Mouse (Mus musculus) spleen, adult 2 months (tissue): ENCODE measurements around the gene Olfr1123. TPM values are rescaled to one million over a fixed set of nuclear protein-coding genes. Genes with fewer than 3 reads are reported as not detected.

ENCODE experiments used
- DNase-seq, 2 experiments: peaks; one replicate each; pipeline versions ENCODE4 v3.0.0 to v3.0.0-alpha.2; 2012 to 2021; ENCODE audit warnings: low spot score in 2 of 2, low read depth in 1 of 2
- H3K27ac ChIP-seq: fragments of 200-500 bp; 2 replicates; pipeline ENCODE4 v1.5.1; 2012; ENCODE audit warnings: low read length, inconsistent platforms; ENCODE audit not compliant: insufficient read depth
- H3K27me3 ChIP-seq: fragments of 200-500 bp; 2 replicates; pipeline ENCODE4 v1.6.1; 2012; ENCODE audit warnings: mild to moderate bottlenecking, moderate library complexity, low read length, inconsistent platforms; ENCODE audit not compliant: control insufficient read depth, insufficient read depth
- H3K36me3 ChIP-seq: fragments of 200-500 bp; 2 replicates; pipeline ENCODE4 v1.6.1; 2012; ENCODE audit warnings: mild to moderate bottlenecking, low read length, inconsistent platforms; ENCODE audit not compliant: control insufficient read depth, insufficient read depth
- H3K4me1 ChIP-seq: fragments of 200-500 bp; 2 replicates; pipeline ENCODE4 v1.6.1; 2011; ENCODE audit warnings: inconsistent platforms; ENCODE audit not compliant: control insufficient read depth, insufficient read depth, insufficient read length
- H3K4me3 ChIP-seq: fragments of 200-500 bp; 2 replicates; pipeline ENCODE4 v1.5.1; 2011; ENCODE audit warnings: mild to moderate bottlenecking, inconsistent platforms; ENCODE audit not compliant: insufficient read depth, insufficient read length; ENCODE audit errors: extremely low read depth
- CTCF ChIP-seq: fragments of 200-500 bp; IDR thresholded peaks from 2 replicates; pipeline ENCODE4 v1.5.1; 2011; ENCODE audit warnings: mild to moderate bottlenecking, inconsistent platforms; ENCODE audit not compliant: insufficient read depth, insufficient read length, insufficient replicate concordance; ENCODE audit errors: extremely low read depth
- POLR2A ChIP-seq: fragments of 200-500 bp; IDR thresholded peaks from 2 replicates; pipeline ENCODE4 v1.6.1; 2011; ENCODE audit warnings: low read depth, low read length, inconsistent platforms
- WGBS: fragments of 180-500 bp; shearing (Covaris S2); methylation state at CpG from one replicate; pipeline ENCODE4 v1.1.7; 2018; 5-methylcytosine and 5-hydroxymethylcytosine counted together
- polyA plus RNA-seq: library from polyadenylated mRNA; depleted of rRNA; stranded (reverse); fragments of >200 nt; gene quantifications from 2 replicates; pipeline ENCODE4 v1.2.3, GENCODE M21; 2012; rRNA removed

Olfr1123 gene
- polyA plus RNA-seq, 1 experiment: not detected

DNA sequence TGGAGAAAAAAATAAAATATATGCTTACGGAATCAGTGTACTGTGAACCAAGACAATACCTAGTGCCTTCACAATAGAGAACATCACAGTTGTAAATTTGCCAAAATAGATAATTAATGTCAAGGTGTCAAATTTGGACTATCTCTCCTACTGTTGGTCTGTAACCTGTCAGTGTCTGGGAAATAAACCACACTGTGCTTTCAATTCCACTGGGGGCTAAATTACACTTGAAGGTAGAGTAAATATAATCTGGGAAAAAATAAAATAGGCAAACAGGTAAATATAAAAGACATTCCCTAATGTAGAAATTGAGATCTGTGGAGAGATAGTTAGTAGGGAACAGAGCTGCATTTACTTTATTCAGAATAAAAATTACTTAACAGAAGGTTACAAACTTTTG is 13.5 kb downstream of the Olfr1123 start, which contains the start of gene Olfr1124:
Gene Olfr1124 (plus strand): TSS at position 301 of the 400 bp plus-strand sequence.
- Histone ChIP-seq H3K36me3 (no peaks in the 10 kb centered on the region), H3K27ac (no peak within 1 kb of the TSS), H3K4me1 (no peaks in the 10 kb centered on the region), H3K27me3 (no peaks in the 10 kb centered on the region), H3K4me3 (no peak within 1 kb of the TSS)
- 93% methylated on average over 1 of the region's 1 CpGs for WGBS
- no peak for DNase-seq
- TF ChIP-seq CTCF (no peak), POLR2A (no peak)

DNA sequence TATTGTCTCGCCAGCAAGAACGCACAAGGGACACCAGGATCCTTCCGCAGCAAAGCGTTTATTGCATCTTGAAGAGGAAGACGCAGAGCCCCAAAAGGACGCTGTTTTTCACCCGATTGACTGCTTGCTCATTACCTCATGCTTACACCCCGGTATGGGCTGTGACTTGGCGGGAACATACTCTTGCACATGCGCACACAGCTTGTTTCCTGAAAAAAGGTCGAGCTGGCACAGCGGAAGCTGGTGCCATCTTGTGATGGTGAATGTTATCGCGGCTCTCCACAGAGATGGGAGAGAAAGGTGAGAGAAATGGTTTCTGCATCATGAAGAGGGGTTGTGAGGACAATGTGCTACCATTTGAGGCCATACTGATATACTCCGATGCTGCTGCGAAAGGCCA is 21.3 kb downstream of the Olfr1123 start:
- DNase-seq: no peak
- WGBS: 89% methylated on average over 16 of the region's 16 CpGs

DNA sequence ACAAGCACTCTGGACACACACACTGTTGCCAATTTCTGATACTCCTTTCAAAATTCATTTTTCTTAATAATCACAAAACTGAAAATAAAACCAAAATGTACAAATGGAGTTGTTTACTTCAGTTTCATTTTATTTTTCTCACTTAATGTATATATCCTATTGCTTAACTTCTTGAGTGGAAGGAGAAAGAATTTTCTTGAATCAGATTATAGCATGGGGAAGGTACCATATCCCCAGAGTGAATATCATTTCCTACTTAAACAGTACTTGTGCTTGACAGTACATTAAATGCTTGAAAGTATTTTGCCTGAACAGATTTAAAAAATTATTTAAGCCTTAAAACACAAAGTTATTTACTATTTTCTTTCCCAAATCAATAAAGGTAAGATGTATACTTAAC is 37.2 kb downstream of the Olfr1123 start, which contains the start of gene Olfr1126:
Gene Olfr1126 (plus strand): TSS at position 301 of the 400 bp plus-strand sequence.
- H3K4me1 ChIP-seq: no peaks in the 10 kb centered on the region
- no peaks in the 10 kb centered on the region for H3K36me3 ChIP-seq
- no peak within 1 kb of the TSS for H3K27ac ChIP-seq
- H3K27me3 ChIP-seq: no peaks in the 10 kb centered on the region
- DNase-seq: no peak
- no peak within 1 kb of the TSS for H3K4me3 ChIP-seq
- TF ChIP-seq POLR2A (no peak), CTCF (no peak)

More for the DNA sequence above, 21.3 kb downstream of the Olfr1123 start:
- Histone ChIP-seq H3K27ac (no peak overlapping the region), H3K4me1 (no peaks in the 10 kb centered on the region), H3K4me3 (no peak overlapping the region), H3K36me3 (no peaks in the 10 kb centered on the region), H3K27me3 (no peaks in the 10 kb centered on the region)
- TF ChIP-seq POLR2A (no peak), CTCF (no peak)

DNA sequence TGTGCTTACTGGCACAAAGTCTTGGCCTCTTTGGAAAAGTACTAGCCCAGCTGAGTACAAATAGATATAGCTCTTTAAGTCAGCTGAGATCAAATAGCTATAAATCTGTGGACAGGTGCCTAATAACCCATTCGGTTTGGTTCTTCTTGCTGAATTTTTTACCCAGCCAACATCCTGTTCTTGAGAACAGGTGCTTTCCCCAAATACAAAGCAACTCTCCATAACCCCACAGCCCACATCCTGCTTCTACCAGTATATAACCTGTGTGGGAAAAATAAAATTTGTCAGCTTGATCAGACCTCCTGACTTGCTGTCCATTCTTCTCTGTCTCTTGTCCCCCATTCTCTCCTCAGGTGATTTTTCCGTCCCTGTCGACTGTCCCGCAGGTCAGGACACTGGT is 45.3 kb downstream of the Olfr1123 start:
- Histone ChIP-seq H3K36me3 (no peaks in the 10 kb centered on the region), H3K4me1 (no peaks in the 10 kb centered on the region), H3K27ac (no peak overlapping the region), H3K4me3 (no peak overlapping the region), H3K27me3 (no peaks in the 10 kb centered on the region)
- no peak for TF ChIP-seq CTCF
- no peak for TF ChIP-seq POLR2A
- DNase-seq: no peak
- 92% methylated on average over 4 of the region's 4 CpGs for WGBS

Other genes starting within 250 kb of the Olfr1123 start
- gene Olfr1112, start 228.8 kb upstream of the Olfr1123 start, polyA plus RNA-seq: not detected in 2 replicates
- gene Olfr1113, start 207.7 kb upstream of the Olfr1123 start, polyA plus RNA-seq: not detected in 2 replicates
- gene Olfr1115, start 168.6 kb upstream of the Olfr1123 start, polyA plus RNA-seq: not detected in 2 replicates
- gene Olfr1116, start 149.1 kb upstream of the Olfr1123 start, polyA plus RNA-seq: not detected in 2 replicates
- gene Olfr1118, start 109.1 kb upstream of the Olfr1123 start, polyA plus RNA-seq: not detected in 2 replicates
- gene Olfr1120, start 61.8 kb upstream of the Olfr1123 start, polyA plus RNA-seq: not detected in 2 replicates
- not detected in 2 replicates for gene Olfr1121, start 46.7 kb upstream of the Olfr1123 start, polyA plus RNA-seq
- gene Olfr1122, start 30.8 kb upstream of the Olfr1123 start, polyA plus RNA-seq: not detected in 2 replicates
- gene Olfr1124, start 13.6 kb downstream of the Olfr1123 start, polyA plus RNA-seq: not detected in 2 replicates
- gene Olfr1126, start 37.3 kb downstream of the Olfr1123 start, polyA plus RNA-seq: not detected in 2 replicates
- gene Pramel7, start 80.5 kb downstream of the Olfr1123 start, polyA plus RNA-seq: not detected in 2 replicates
- gene Pramel6, start 89.9 kb downstream of the Olfr1123 start, polyA plus RNA-seq: not detected in 2 replicates
- gene Olfr153, start 115.2 kb downstream of the Olfr1123 start, polyA plus RNA-seq: not detected in 2 replicates
- not detected in 2 replicates for gene Olfr1128, start 128.9 kb downstream of the Olfr1123 start, polyA plus RNA-seq
- not detected in 2 replicates for gene Olfr1129, start 157.3 kb downstream of the Olfr1123 start, polyA plus RNA-seq
- gene Olfr1130, start 189.6 kb downstream of the Olfr1123 start, polyA plus RNA-seq: not detected in 2 replicates
- not detected in 2 replicates for gene Olfr1131, start 210.5 kb downstream of the Olfr1123 start, polyA plus RNA-seq
- not detected in 2 replicates for gene Olfr1132, start 220.9 kb downstream of the Olfr1123 start, polyA plus RNA-seq
- gene Olfr1133, start 230.7 kb downstream of the Olfr1123 start, polyA plus RNA-seq: not detected in 2 replicates
- gene Olfr1134, start 241.8 kb downstream of the Olfr1123 start, polyA plus RNA-seq: not detected in 2 replicates